Mouse (Mus musculus) midbrain, postnatal 0 days (tissue): Measurements from ENCODE around the gene Stim2. TPM values are rescaled to one million over a fixed set of nuclear protein-coding genes. Genes with fewer than 3 reads are reported as not detected.

Experiments
- ATAC-seq: fragments of 200-750 bp; cut with Nextera tagmentation; 2 replicates; pipeline ENCODE4 v1.8.0; 2017; ENCODE audit warnings: moderate number of reproducible peaks, mild to moderate bottlenecking, moderate TSS enrichment, moderate library complexity; ENCODE audit not compliant: low FRiP score
- DNase-seq: peaks from one replicate; pipeline ENCODE4 v3.0.0-alpha.2; 2015; ENCODE audit warnings: low spot score
- H3K27ac ChIP-seq: fragments of 300-500 bp; sonication (generic); 2 replicates; pipeline ENCODE4 v1.5.1; 2014; ENCODE audit warnings: low read depth, mild to moderate bottlenecking, low read length, mixed read lengths
- H3K27me3 ChIP-seq: fragments of 300-500 bp; sonication (generic); 2 replicates; pipeline ENCODE4 v1.6.1; 2014; ENCODE audit warnings: low read length, control low read depth, mixed read lengths; ENCODE audit not compliant: insufficient read depth
- H3K36me3 ChIP-seq: fragments of 300-500 bp; sonication (generic); 2 replicates; pipeline ENCODE4 v1.6.1; 2014; ENCODE audit warnings: low read length, control low read depth, mixed read lengths; ENCODE audit not compliant: insufficient read depth
- H3K4me1 ChIP-seq: fragments of 300-500 bp; sonication (generic); 2 replicates; pipeline ENCODE4 v1.6.1; 2014; ENCODE audit warnings: mild to moderate bottlenecking, control low read depth, antibody characterized with exemption, low read length, mixed read lengths; ENCODE audit not compliant: insufficient read depth
- H3K4me2 ChIP-seq: fragments of 300-500 bp; sonication (generic); 2 replicates; pipeline ENCODE4 v1.6.1; 2014; ENCODE audit warnings: low read depth, mild to moderate bottlenecking, low read length, mixed read lengths; ENCODE audit not compliant: poor library complexity, severe bottlenecking
- H3K4me3 ChIP-seq: fragments of 300-500 bp; sonication (generic); 2 replicates; pipeline ENCODE4 v1.5.1; 2014; ENCODE audit warnings: low read depth, mild to moderate bottlenecking, low read length, moderate library complexity
- H3K9ac ChIP-seq: fragments of 300-500 bp; sonication (generic); replicated peaks from 2 replicates; pipeline ENCODE4 v1.6.1; 2014; ENCODE audit warnings: mild to moderate bottlenecking, low read length, moderate library complexity, mixed read lengths; ENCODE audit not compliant: poor library complexity, severe bottlenecking
- H3K9me3 ChIP-seq: fragments of 300-500 bp; sonication (generic); 2 replicates; pipeline ENCODE4 v1.6.1; 2016; ENCODE audit warnings: low read length, control low read depth
- CTCF ChIP-seq: IDR thresholded peaks from 2 replicates; pipeline ENCODE4 v1.5.1; 2016; ENCODE audit warnings: antibody characterized with exemption, mild to moderate bottlenecking
- WGBS: fragments of 180-500 bp; shearing (Covaris S2); extraction: QIAGEN DNeasy Blood & Tissue Kit; methylation state at CpG from one replicate; pipeline ENCODE4 v1.1.7; 2014; 5-methylcytosine and 5-hydroxymethylcytosine counted together
- polyA plus RNA-seq: library from polyadenylated mRNA; unstranded; fragments of >200 nt; fragmentation: Nextera tagmentation; extraction: Ambion mirVana; gene quantifications from 2 replicates; pipeline ENCODE4 v1.2.1, GENCODE M21; 2015
- total RNA-seq: library from RNA; depleted of rRNA; stranded (reverse); fragments of >200 nt; gene quantifications from 2 replicates; pipeline ENCODE4 v1.2.3, GENCODE M21; 2014

The Stim2 gene
- total and polyA plus RNA-seq, 2 experiments from 2014 or later = 29.2 to 34.9 TPM

DNA sequence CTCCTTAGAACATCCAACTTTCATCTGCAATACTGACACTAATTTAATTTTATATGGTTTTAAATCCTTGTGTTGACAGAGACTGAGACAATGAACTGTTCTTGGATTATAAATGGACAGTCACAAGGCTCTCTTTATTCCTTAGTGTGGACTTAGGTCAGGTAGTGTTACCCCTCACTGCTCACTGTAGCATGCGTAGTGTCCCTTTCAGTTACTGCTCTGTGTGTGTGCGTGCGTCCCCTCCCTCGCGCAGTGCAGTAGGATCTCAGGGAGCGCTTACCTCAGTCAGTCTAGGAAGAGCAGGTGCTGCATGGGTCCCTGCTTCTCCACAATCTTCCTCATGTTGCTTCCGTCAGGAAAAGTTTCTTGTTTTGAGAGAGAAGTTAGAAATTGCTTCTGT lies 43.7 kb downstream of the Stim2 start:
- Histone ChIP-seq H3K9me3 (no peaks in the 10 kb centered on the region), H3K27me3 (no peaks in the 10 kb centered on the region), H3K4me1 (no peaks in the 10 kb centered on the region), H3K4me3 (no peak overlapping the region), H3K9ac (no peak overlapping the region), H3K4me2 (no peak overlapping the region), H3K36me3 (no peaks in the 10 kb centered on the region), H3K27ac (no peak overlapping the region)
- DNase-seq (no peak), ATAC-seq (no peak)
- 89% methylated on average over 7 of the region's 7 CpGs for WGBS
- TF ChIP-seq CTCF = no peak

DNA sequence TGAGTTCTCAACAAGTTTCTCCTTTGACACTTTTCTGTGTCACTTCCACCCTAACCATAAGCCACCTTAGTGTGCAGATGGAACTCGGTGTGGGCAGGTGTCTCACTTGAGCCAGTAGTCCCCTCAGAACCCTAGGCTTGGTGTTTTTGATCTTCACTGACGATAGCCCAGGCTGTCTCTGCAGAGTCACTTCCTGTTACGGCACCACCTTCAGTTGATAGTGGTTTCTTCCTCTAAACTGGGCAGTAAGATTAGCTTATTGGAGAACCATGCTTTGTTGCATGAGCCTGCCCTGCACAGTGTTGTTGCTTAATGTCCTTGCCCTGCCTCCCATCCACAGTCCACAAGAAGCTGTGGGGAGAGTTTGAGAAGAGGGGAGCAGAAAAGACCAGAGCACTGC lies 47.2 kb downstream of the Stim2 start:
- Histone ChIP-seq H3K27me3 (no peaks in the 10 kb centered on the region), H3K9ac (no peak overlapping the region), H3K4me2 (no peak overlapping the region), H3K4me1 (0 out of 2 replicates have a peak, but pooled peaks cover 2% of the 10 kb centered on the region), H3K4me3 (no peak overlapping the region), H3K36me3 (no peaks in the 10 kb centered on the region), H3K9me3 (no peaks in the 10 kb centered on the region), H3K27ac (no peak overlapping the region)
- DNase-seq (no peak), ATAC-seq (no peak)
- 91% methylated on average over 3 of the region's 3 CpGs for WGBS
- TF ChIP-seq CTCF = no peak

DNA sequence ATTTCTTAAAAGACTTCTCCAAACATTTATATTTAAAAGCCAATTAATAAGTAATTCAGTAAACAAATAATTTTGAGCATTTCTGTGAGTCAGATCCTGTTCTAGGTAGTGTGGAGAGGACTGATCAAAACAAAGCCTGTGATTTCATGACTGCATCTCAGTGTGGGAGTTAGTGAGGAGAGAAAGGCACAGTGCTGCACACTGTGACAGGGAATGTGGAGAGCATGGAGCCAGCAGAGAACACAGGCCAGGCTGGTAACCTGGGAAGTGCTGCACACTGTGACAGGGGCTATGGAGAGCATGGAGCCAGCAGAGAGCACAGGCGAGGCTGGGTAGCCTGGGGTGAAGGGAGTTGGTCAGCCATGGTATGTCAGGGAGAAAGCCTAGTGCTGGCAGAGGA lies 48.1 kb downstream of the Stim2 start:
- TF ChIP-seq CTCF = no peak
- H3K4me1 ChIP-seq = 0 out of 2 replicates have a peak, but pooled peaks cover 2% of the 10 kb centered on the region
- H3K36me3 ChIP-seq = no peaks in the 10 kb centered on the region
- WGBS = 55% methylated on average over 1 of the region's 1 CpGs
- no peaks in the 10 kb centered on the region for H3K9me3 ChIP-seq
- no peak overlapping the region for H3K27ac ChIP-seq
- H3K4me2 ChIP-seq = no peak overlapping the region
- no peak overlapping the region for H3K4me3 ChIP-seq
- H3K9ac ChIP-seq = no peak overlapping the region
- DNase-seq (no peak), ATAC-seq (no peak)
- no peaks in the 10 kb centered on the region for H3K27me3 ChIP-seq

DNA sequence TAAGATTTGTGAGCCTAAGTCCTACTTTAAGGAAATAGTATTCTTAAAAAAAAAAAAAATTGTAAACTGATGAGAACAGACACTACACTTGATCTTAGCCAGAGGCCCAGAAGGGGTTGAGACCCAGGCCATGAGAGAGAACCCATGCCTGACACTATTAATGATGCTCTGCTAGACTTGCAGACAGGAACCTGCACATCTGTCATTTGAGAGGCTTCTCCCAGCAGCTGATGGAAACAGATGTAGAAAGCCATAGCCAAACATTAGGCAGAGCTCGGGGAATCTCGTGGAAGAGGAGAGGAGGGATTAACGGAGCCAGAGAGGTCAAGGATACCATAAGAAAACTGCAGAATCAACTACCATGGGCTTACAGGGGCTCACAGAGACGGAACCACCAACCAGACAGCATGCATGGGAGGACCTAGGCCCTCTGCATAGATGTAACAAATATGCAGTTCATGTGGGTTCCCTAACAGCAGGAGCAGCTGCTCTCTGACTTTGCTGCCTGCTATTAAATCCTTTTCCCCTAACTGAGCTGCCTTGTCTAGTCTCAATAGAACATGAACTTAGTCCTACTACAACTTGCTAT lies 50.9 kb downstream of the Stim2 start:
- Histone ChIP-seq H3K27ac (no peak overlapping the region), H3K27me3 (no peaks in the 10 kb centered on the region), H3K4me1 (0 out of 2 replicates have a peak, but pooled peaks cover 2% of the 10 kb centered on the region), H3K4me3 (no peak overlapping the region), H3K9ac (no peak overlapping the region), H3K36me3 (no peaks in the 10 kb centered on the region), H3K9me3 (no peaks in the 10 kb centered on the region), H3K4me2 (no peak overlapping the region)
- WGBS = 52% methylated on average over 4 of the region's 4 CpGs
- no peak for TF ChIP-seq CTCF
- ATAC-seq = no peak
- no peak for DNase-seq

DNA sequence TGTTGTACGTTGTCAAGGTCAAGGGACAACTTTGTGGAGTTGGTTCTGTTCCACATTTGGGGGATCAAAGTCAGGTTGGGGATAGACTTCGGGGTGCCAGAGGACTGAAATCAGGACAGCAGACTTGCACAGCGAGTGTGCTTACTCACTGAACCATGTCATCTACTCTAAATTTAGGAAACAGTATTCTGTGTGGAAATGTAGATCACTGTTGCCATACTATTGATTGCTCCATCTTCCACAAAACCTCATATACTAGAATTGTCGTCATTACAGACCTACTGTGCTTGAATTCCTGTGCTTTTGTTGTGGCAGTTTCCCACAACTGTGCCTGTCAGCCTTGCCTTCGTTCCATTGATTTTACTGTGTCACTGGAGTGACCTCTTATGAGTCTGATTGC lies 51.6 kb downstream of the Stim2 start:
- Histone ChIP-seq H3K27me3 (no peaks in the 10 kb centered on the region), H3K4me1 (0 out of 2 replicates have a peak, but pooled peaks cover 2% of the 10 kb centered on the region), H3K4me2 (no peak overlapping the region), H3K9me3 (no peaks in the 10 kb centered on the region), H3K9ac (no peak overlapping the region), H3K27ac (no peak overlapping the region), H3K36me3 (no peaks in the 10 kb centered on the region; the same call in 1 of the 2 replicates), H3K4me3 (no peak overlapping the region)
- DNase-seq = no peak
- ATAC-seq = no peak
- WGBS = 88% methylated on average over 5 of the region's 5 CpGs
- TF ChIP-seq CTCF = no peak

DNA sequence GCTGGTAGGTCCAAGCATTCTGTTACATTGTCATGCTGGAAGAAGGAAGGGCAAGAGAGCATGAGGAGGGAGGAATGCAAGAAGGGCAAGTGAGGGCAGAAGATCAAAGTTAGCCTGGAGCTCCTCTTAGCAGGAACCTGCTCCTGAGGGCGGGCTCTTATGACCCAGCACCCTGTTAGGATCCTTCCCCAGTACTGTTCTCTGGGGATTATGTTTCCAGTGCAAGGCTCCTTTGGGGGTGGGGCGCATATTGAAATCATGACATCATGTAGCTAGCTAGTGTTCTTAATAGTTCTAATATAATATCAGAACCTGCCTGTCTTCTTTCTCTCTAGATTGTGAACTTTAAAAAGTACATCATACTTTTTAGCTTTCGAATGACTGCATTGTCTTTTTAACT lies 52.8 kb downstream of the Stim2 start:
- TF ChIP-seq CTCF = no peak
- ATAC-seq (no peak), DNase-seq (no peak)
- H3K4me1 ChIP-seq = 0 out of 2 replicates have a peak, but pooled peaks cover 2% of the 10 kb centered on the region
- no peaks in the 10 kb centered on the region; the same call in 1 of the 2 replicates for H3K36me3 ChIP-seq
- 89% methylated on average over 3 of the region's 3 CpGs for WGBS
- H3K4me2 ChIP-seq = no peak overlapping the region
- no peak overlapping the region for H3K4me3 ChIP-seq
- H3K27ac ChIP-seq = no peak overlapping the region
- H3K27me3 ChIP-seq = no peaks in the 10 kb centered on the region
- H3K9ac ChIP-seq = no peak overlapping the region
- H3K9me3 ChIP-seq = no peaks in the 10 kb centered on the region
